Mouse (Mus musculus): ENCODE results near the gene Atad5.

GRCm38 (mm10) chr11:80042615-80043418 is 46.4 kb upstream of the Atad5 start:
- TF ChIP-seq MAFK (IDR thresholded peaks at IDR 0.05; ENCODE audit: insufficient read depth, low read depth, low read length) (no peak), ZC3H11A (IDR thresholded peaks at IDR 0.05; ENCODE audit: borderline replicate concordance, low read depth, low read length) (peak; percentile 30; the same call in 1 of the 2 replicates), CHD2 (IDR thresholded peaks at IDR 0.05; ENCODE audit: low read depth, low read length) (no peak), ZNF384 (IDR thresholded peaks at IDR 0.05; ENCODE audit: low read depth, low read length) (no peak), HCFC1 (IDR thresholded peaks at IDR 0.05; ENCODE audit: borderline replicate concordance, insufficient read depth, low read length) (no peak)

All from ES-E14 (cell line).